Mouse (Mus musculus): Measurements from ENCODE around the gene Olfr1360.
"Not testable (repeated sequence)": the region's sequence is repeated elsewhere in the genome, so short reads cannot be mapped to it uniquely, and the experiment has no call there.

Gene Olfr1360

DNA sequence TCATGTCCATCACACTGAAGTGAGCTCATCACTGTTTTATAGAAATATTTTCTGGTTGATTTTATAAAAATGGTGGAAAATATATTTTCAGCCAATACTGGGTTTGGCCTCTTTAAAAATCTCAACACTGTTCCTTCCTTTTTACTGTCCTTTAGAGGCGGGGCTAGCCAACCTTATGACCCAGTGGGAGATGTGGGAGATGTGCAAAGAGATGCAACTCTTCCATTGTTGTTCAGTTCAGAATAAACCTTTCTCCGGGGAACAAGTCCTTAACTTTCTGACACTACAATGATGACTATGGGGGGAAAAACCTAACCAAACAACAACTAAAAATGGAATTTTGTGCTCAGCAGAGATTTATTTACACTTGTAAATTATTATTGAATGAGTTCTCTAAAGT lies at the start of gene Olfr1360:
TSS of gene Olfr1360 (minus strand) at position 101 of the 400 bp plus-strand sequence.
- no peak for DNase-seq (ENCODE audit: low read depth, low spot score)

DNA sequence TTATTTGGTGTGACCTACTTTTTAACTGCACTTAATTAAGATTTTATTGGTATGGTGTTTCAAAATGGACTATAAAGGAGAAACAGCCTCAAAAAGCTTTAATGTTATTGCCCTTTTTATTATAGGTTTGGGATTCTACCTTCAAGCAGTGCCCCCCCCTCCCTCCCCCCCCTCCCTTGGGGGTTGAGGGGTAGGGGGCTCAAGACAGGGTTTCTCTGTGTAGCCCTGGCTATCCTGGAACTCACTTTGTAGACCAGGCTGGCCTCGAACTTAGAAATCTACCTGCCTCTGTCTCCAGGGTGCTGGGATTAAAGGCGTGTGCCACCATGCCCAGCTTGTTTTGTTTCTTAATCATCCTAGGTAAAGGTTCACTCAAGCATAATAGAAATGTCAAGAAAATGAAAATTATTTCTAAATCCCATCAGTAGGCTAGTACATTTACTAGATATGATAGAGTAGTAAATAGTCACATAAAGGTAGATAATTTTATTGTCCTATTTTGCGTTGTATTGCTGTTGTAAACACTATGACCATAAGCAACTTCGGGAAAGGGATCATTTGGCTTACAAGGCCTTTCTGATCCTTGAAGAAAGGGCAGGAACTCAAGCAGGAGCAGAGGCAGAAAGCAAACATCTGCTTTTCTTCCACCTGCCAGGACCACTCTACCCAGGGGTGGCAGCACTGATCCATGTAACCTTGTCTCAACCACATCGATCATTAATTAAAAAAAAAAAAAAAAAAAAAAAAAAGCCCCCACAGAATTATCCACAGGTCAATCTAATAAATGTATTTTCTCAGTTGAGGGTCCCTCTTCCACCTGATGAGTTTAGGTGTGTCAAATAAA lies 46.0 kb upstream of the Olfr1360 start:
- no peak for DNase-seq (ENCODE audit: low read depth, low spot score)

DNA sequence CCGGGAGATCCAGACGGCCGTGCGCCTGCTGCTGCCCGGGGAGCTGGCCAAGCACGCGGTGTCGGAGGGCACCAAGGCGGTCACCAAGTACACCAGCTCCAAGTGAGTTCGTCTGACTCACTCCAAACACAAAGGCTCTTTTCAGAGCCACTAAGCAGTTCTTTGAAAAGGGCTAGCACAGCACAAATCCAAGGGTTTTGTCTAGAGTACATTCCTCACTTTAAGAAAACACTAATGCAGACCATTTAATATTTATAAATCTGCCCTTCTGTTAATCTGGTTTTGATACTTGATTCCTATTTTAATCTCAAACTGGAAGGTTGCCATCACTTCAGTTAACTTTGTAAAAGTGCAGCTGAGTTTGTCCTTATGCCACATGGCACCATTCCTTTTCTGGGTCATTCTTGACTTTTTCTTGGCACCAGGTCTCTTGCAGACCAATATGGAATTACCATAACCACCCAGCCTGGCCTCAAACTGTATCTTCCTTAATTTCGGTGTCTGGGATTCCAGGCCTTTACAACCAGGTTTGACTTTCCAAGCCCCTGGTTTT lies 45.2 kb upstream of the Olfr1360 start:
- DNase-seq (ENCODE audit: low read depth, low spot score), result peak; percentile 23

DNA sequence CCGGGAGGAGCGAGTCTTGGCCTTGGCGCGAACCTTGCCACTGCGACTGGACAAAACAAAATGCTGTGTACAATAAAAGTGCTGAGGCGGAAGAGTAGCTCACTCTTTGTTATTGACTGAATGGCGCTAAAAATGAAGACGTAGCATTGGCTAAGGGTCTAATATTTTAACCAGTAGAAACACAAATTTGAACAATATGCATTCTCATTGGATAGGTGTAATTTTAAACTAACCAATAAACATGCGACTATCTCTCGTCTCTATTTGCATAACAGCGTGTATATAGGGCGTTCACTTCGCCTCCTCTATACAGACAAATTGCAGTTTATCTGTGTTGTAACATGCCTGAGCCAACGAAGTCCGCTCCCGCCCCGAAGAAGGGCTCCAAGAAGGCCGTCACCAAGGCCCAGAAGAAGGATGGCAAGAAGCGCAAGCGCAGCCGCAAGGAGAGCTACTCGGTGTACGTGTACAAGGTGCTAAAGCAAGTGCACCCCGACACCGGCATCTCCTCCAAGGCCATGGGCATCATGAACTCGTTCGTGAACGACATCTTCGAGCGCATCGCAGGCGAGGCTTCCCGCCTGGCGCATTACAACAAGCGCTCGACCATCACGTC lies 44.7 kb upstream of the Olfr1360 start, which contains the start of gene Hist1h2bm:
TSS of gene Hist1h2bm (plus strand) at position 288 of the 616 bp plus-strand sequence.
- peak; percentile 87 for DNase-seq (ENCODE audit: low read depth, low spot score)

DNA sequence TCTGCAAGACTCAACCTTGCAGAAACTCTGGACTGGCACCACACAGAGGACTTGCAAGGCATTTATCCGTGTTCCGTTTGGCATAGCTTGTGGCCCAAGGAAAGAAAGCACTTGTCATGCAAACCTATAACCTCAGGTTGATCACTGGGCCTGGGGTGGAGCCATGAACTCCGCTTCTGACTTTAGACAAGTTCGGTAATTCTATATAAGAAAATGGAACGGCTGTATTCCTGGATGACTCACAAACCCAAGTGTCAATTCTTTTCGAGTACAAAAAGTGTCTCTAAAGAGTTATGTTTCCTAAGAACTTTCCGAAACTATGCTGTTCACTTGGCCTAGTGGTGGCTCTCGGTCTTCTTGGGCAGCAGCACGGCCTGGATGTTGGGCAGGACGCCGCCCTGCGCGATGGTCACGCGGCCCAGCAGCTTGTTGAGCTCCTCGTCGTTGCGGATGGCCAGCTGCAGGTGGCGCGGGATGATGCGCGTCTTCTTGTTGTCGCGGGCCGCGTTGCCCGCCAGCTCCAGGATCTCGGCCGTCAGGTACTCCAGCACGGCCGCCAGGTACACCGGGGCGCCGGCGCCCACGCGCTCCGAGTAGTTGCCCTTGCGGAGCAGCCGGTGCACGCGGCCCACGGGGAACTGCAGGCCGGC lies 44.0 kb upstream of the Olfr1360 start:
- not testable (repeated sequence) for DNase-seq (ENCODE audit: low read depth, low spot score)

DNA sequence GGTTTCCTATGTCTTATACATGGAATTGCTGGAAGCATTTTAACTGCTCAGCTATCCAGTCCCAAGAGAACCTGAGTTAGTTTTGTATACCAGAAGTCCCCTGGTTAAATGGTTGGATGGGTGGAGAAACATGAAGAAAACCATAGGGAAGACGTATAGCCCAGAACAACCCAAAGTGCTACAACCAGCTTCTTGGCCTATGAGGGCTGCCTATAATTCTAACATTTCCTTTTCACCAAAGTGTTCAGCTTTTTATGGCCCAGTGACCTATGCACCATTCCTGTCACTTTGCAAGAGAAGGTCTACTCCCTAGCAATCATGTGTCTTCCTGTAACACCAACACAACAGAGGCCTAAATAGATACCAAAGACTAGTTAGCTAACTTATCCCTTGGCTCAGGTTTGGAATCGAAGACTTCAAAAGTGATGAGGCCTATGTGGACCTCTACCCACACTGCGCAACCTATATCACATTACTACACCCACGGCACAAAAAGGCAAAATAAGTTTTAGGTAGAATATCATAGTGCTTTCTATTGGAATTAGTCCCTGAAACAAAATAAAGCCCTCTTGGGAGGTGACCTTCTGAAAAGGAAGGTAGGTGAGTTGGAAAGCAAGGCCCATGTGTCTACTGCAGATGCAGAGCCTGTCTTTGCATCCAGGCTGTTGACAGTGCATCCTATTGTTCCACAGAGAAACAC lies 41.3 kb upstream of the Olfr1360 start:
- peak; percentile 24 for DNase-seq (ENCODE audit: low read depth, low spot score)

DNA sequence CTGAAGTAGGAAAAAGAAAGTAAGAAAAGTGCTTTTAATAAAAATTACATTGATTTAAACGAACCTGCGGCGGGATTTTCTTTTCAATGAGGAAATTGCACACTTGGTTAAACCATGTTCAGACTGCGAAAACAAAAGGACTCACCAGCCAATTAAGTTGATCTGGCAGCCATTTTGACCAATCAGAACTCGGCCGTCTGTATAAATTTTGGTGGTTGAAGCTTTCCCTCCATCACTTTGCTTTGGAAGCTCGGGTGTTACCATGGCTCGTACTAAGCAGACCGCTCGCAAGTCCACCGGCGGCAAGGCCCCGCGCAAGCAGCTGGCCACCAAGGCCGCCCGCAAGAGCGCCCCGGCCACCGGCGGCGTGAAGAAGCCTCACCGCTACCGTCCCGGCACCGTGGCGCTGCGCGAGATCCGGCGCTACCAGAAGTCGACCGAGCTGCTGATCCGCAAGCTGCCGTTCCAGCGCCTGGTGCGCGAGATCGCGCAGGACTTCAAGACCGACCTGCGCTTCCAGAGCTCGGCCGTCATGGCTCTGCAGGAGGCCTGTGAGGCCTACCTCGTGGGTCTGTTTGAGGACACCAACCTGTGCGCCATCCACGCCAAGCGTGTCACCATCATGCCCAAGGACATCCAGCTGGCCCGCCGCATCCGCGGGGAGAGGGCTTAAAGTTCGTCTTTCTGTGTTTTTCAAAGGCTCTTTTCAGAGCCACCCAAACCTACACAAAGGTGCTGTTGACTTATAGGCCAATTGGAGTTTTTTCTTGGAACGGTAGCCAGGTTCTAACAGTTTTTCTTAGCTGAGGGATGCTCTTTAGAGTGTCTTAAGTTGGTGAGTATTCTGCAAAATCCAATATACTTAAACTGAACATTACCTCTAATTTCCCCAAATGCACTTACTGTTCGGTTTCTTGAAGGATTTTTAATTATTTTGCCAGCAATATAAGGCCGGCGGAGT lies 40.5 kb upstream of the Olfr1360 start, which contains the start of gene Hist1h3h:
TSS of gene Hist1h3h (plus strand) at position 263 of the 961 bp plus-strand sequence.
- peak; percentile 84 for DNase-seq (ENCODE audit: low read depth, low spot score)

DNA sequence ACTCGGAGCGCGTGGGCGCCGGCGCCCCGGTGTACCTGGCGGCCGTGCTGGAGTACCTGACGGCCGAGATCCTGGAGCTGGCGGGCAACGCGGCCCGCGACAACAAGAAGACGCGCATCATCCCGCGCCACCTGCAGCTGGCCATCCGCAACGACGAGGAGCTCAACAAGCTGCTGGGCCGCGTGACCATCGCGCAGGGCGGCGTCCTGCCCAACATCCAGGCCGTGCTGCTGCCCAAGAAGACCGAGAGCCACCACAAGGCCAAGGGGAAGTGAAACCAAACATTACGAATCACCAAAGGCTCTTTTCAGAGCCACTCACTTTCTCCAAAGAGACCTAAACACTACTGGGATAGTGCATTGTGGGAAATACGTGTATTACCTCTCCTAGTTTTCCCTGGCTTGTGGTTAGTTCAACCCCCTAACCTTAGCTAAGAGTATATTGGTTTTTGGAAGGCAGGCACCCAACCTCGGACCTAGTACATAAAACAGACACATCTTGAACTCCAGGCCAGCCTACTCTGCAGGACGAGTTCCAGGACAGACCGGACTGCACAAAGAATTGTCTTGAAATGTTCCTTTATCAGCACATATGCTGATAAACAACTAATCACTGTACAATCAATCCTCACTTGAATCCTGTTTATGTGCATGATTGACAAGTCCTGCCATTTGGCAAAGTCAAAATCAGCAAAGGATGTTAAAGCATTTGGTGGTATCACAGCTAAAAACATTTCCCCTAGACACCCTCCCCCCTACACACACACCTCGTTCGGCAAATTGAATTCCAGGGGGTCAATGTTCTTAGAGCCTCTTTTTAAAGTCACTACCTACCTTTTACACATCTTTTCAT lies 39.6 kb upstream of the Olfr1360 start:
- peak; percentile 46 for DNase-seq (ENCODE audit: low read depth, low spot score)

DNA sequence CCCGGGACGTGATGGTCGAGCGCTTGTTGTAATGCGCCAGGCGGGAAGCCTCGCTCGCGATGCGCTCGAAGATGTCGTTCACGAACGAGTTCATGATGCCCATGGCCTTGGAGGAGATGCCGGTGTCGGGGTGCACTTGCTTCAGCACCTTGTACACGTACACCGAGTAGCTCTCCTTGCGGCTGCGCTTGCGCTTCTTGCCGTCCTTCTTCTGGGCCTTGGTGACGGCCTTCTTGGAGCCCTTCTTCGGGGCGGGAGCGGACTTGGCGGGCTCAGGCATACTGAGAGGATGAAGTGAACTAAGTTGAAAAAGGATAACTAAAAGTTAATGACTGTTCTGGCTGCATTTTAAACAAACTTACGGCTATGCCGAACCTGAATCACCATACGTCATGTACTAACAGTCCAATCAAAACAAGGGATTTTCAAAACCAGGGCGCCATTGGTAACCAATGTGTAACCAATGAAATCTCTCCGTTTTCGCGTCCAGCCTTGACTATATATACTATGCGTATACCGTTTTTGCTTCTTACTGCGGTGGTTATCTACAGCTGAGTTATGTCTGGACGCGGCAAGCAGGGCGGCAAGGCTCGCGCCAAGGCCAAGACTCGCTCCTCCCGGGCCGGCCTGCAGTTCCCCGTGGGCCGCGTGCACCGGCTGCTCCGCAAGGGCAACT lies 38.8 kb upstream of the Olfr1360 start, which contains the start of the genes Hist1h2bl and Hist1h2ai:
TSS of gene Hist1h2bl (minus strand) at position 280 of the 676 bp plus-strand sequence.
TSS of gene Hist1h2ai (plus strand) at position 559 of the 676 bp plus-strand sequence.
- DNase-seq (ENCODE audit: low read depth, low spot score), result peak; percentile 88

DNA sequence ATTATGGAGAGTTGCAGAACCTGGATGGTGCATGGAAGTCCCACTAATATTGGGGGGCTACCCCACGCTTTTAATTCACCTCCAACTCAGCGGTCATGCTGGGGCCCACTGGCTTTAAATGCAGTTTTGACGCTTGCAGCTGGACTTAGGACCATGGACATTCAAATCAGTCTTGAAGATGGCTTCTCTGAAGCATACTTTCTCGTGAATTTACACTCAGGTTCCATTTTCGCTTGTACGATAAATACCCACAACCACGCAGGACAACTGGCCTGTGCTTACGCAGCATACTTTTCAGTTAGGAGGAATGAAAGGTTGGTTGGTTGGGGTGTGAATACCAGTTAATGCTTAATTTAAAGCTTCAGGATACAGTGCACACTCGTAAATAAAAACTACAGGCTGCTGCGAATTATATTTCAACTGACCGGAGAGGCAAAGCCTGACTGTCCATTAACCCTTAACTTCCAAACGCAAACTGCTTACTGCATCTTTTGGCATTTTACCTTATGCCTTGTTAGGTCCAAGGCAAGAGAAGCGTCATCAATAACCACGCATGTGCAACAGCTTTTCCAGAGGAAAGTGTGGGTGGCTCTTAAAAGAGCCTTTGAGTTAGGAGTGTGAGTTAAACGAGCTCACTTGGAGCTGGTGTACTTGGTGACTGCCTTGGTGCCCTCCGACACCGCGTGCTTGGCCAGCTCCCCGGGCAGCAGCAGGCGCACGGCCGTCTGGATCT lies 38.1 kb upstream of the Olfr1360 start:
- DNase-seq (ENCODE audit: low read depth, low spot score), result peak; percentile 32

DNA sequence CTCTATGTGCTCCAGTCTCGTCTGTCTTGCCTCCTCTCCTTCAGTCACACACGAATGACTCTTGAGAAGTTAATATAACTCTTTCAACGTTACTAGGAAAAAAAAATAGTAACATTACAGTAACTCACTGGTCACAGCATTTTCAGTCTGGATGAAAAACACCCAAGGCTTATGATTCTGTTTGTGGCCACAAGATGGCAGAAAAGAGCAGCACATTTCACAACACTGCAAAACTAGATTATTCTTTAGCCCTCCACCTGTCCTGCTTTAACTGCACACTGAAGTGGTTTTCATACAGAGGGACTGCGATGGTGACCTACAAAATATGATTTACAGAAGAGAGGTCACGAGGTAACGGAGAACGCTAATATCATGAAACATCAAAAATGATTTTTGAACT lies 37.5 kb upstream of the Olfr1360 start:
- peak; percentile 67 for DNase-seq (ENCODE audit: low read depth, low spot score)

DNA sequence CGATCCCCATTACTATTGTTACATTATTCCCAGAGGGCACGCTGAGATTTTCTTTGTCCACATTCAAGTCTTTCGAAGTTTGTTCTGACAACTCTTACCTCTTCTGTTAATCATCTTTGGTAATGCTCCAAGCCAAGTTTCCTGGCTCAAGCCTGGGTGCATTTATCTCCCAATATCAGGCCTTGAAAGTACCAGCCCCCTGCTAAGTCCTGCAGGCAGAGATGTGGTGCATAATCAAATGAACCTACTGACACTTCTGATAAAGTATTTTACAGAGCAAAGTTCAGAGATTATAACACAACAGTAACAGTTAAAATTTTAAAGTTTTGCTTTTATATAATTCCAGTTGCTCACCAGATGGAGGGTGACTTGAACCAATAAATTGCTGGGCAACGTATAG lies 34.5 kb upstream of the Olfr1360 start:
- DNase-seq (ENCODE audit: low read depth, low spot score), result no peak

DNA sequence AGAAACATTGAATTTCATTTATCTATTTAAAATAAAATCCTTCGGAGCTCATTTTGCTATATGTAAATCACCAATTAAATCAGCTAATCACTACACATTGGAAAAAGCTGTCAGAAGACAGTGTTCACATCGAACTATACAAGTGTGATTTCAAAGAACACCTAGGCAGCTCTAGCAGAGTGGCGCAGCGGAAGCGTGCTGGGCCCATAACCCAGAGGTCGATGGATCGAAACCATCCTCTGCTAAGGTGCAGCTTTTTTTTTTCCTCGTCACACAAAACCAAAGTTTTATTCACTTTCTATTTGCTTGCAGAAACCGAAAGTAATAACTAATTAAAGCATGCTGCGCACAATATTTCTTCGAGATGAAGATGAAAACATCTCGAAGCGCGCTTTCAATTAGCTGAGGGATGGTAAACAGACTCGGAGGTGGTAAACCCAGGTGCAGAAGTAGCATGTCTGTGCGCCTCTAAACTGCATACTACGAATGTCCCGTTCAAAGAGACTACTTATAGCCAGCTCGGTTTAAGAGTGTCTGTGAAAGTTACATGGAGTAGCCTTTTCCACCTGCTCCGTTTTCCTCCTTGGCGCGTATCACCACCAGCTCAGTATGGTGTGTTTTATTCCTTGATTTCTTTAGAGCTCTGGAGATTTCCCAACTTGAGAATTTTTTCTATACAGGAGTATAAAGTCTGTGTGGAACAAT lies 33.8 kb upstream of the Olfr1360 start:
- DNase-seq (ENCODE audit: low read depth, low spot score), result peak; percentile 50

DNA sequence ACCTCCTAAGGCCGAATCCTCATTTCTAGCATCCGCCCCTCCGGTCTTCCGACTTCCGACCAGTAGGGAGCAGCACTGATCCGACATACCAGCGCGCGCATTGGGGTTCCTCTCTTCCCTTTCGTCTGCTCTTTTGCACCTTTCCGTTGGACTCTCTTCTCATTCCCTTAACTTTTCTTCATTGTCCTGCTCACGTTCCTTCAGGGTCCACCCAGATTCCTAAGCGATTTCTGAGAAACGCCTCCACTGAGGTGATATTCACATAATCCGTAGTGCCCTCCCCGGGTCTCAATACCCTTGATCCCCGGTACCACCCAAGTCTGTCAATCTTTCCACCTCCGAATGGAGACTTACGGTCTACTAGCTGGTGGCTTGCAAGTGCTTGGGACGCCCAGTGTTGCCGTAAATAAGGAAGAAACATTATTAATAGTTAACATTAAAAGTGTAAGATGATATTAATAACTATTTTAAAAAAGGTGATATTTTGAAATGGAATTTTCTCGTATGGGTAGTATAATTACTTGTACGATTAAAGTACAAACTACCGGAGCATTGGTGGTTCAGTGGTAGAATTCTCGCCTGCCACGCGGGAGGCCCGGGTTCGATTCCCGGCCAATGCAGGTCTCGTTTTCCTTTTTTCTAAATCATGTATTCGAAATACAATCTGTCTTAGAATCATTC lies 33.0 kb upstream of the Olfr1360 start:
- DNase-seq (ENCODE audit: low read depth, low spot score), result peak; percentile 79

DNA sequence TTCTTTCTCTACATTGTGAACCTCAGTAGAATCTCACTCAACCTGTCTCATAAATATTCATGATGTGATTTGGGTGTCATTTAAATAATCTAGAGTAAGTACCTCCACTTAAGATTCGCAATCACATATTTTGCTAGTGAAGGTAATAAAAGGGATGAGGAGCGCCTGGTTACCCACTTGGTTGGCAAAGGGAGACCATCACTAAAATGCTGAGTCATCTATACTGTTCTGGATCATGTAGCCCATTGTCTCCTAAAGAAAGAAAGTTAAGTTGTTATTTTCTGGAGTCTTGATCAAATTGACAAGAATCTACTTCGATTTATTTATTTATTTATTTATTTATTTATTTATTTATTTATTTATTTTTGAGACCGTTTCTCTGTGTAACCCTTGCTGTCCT lies 29.5 kb upstream of the Olfr1360 start:
- no peak for DNase-seq (ENCODE audit: low read depth, low spot score)

DNA sequence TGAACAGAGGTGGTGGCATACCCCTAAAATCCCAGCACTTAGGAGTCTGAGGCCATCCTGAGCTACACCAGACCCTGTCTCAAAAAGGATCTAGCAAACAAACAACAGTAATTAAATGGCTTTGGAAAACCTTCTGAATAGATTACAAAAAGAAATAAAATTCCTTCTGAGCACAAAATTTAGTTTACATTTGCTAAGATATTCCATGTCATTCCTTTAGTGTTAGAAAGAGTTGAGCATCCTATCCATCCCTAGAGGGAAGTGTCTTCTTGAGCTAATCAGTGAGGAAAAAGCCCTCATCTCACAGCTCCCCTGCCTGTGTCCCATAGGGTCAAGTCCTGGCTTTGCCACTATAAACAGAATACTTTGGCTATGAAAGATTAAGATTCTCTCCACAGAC lies 20.6 kb upstream of the Olfr1360 start, which contains the start of gene Olfr1359:
TSS of gene Olfr1359 (plus strand) at position 301 of the 400 bp plus-strand sequence.
- no peak for DNase-seq (ENCODE audit: low read depth, low spot score)
